Mouse (Mus musculus) intestine, postnatal 0 days (tissue): ENCODE measurements around the gene Syn3. TPM values are rescaled to one million over a fixed set of nuclear protein-coding genes. Genes with fewer than 3 reads are reported as not detected.

Experiments used
- ATAC-seq: fragments of 200-750 bp; cut with Nextera tagmentation; 2 replicates; pipeline ENCODE4 v1.8.0; 2017; ENCODE audit warnings: mild to moderate bottlenecking, moderate TSS enrichment, moderate library complexity
- H3K27ac ChIP-seq: fragments of 300-500 bp; sonication (generic); 2 replicates; pipeline ENCODE4 v1.5.1; 2014; ENCODE audit warnings: mild to moderate bottlenecking, low read depth, low read length, moderate library complexity
- H3K27me3 ChIP-seq: fragments of 300-500 bp; sonication (generic); replicated peaks from 2 replicates; pipeline ENCODE4 v1.6.1; 2014; ENCODE audit warnings: low read length, mixed read lengths; ENCODE audit not compliant: control insufficient read depth, insufficient read depth
- H3K36me3 ChIP-seq: fragments of 300-500 bp; sonication (generic); 2 replicates; pipeline ENCODE4 v1.6.1; 2014; ENCODE audit warnings: mild to moderate bottlenecking, moderate library complexity; ENCODE audit not compliant: control insufficient read depth, insufficient read depth
- H3K4me1 ChIP-seq: fragments of 300-500 bp; sonication (generic); replicated peaks from 2 replicates; pipeline ENCODE4 v1.6.1; 2014; ENCODE audit warnings: antibody characterized with exemption, low read length, mixed read lengths; ENCODE audit not compliant: control insufficient read depth, insufficient read depth
- H3K4me2 ChIP-seq: fragments of 300-500 bp; sonication (generic); replicated peaks from 2 replicates; pipeline ENCODE4 v1.6.1; 2014; ENCODE audit warnings: low read depth, mild to moderate bottlenecking, moderate library complexity
- H3K4me3 ChIP-seq: fragments of 300-500 bp; sonication (generic); 2 replicates; pipeline ENCODE4 v1.5.1; 2014; ENCODE audit warnings: low read depth, low read length
- H3K9ac ChIP-seq: fragments of 300-500 bp; sonication (generic); 2 replicates; pipeline ENCODE4 v1.6.1; 2014; ENCODE audit warnings: mild to moderate bottlenecking, low read depth, low read length
- H3K9me3 ChIP-seq: fragments of 300-500 bp; sonication (generic); 2 replicates; pipeline ENCODE4 v1.6.1; 2016; ENCODE audit warnings: mixed run types; ENCODE audit not compliant: control insufficient read depth
- CTCF ChIP-seq: sonication (generic); IDR thresholded peaks from 2 replicates; pipeline ENCODE4 v1.5.1; 2016; ENCODE audit warnings: low read depth, mild to moderate bottlenecking, control low read depth, antibody characterized with exemption, moderate library complexity
- WGBS: fragments of 180-500 bp; shearing (Covaris S2); extraction: QIAGEN DNeasy Blood & Tissue Kit; methylation state at CpG from one replicate; pipeline ENCODE4 v1.1.7; 2014; 5-methylcytosine and 5-hydroxymethylcytosine counted together
- polyA plus RNA-seq: library from polyadenylated mRNA; unstranded; fragments of >200 nt; fragmentation: Nextera tagmentation; extraction: Ambion mirVana; gene quantifications from 2 replicates; pipeline ENCODE4 v1.2.1, GENCODE M21; 2015

The Syn3 gene
- polyA plus RNA-seq, 1 experiment from 2014 or later, result 1.1 TPM

DNA sequence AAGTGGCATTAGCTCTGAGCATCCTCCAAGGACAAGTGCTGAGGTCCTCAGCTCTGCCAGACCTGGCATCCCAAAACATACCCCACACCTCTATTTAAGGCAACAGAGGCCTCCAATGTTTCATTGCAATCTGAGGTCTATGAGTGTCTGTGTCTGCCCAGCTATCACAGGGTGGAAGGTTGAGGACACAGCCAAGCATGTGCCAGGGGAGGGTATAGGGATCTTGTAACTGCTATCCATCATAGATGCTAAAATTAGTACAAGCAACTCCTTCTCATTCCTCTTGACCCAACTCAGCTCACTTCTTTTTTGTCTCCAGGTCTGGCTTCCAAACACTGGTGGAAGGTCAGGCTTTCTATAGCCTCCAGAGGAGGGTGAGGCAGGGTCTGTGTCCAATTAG lies 127.1 kb downstream of the Syn3 start:
- H3K27me3 ChIP-seq, result no peaks in the 10 kb centered on the region
- no peak overlapping the region for H3K9ac ChIP-seq
- H3K27ac ChIP-seq, result no peak overlapping the region
- no peaks in the 10 kb centered on the region for H3K9me3 ChIP-seq
- no peak for TF ChIP-seq CTCF
- no peak for ATAC-seq
- H3K36me3 ChIP-seq, result no peaks in the 10 kb centered on the region
- no peak overlapping the region for H3K4me3 ChIP-seq
- H3K4me1 ChIP-seq, result no peaks in the 10 kb centered on the region
- no peak overlapping the region for H3K4me2 ChIP-seq

DNA sequence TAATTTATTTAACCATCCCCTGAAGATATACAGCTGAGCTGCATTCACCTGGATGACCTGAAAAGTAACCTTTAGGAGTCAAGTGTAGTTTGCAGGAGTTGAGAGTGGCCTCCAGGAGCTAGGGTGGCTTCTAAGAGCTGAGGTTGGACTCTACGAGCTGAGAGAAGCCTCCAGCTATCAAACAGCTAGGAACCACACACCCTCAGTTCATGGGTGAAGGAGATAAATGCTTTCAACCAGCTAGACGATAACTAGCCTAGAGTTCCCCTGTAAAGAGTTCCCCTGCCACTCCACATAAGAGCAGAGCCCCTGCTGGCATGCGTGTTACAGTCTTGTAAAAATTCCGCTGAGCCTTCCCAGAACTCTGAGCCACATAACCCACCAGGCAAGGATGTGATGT lies 129.3 kb downstream of the Syn3 start:
- WGBS, result 73% methylated on average over 4 of the region's 4 CpGs
- no peak overlapping the region for H3K9ac ChIP-seq
- no peak overlapping the region for H3K4me3 ChIP-seq
- H3K9me3 ChIP-seq, result no peaks in the 10 kb centered on the region
- no peaks in the 10 kb centered on the region for H3K27me3 ChIP-seq
- H3K36me3 ChIP-seq, result no peaks in the 10 kb centered on the region
- no peak for ATAC-seq
- no peak for TF ChIP-seq CTCF
- H3K4me1 ChIP-seq, result no peaks in the 10 kb centered on the region
- no peak overlapping the region for H3K27ac ChIP-seq
- H3K4me2 ChIP-seq, result no peak overlapping the region

DNA sequence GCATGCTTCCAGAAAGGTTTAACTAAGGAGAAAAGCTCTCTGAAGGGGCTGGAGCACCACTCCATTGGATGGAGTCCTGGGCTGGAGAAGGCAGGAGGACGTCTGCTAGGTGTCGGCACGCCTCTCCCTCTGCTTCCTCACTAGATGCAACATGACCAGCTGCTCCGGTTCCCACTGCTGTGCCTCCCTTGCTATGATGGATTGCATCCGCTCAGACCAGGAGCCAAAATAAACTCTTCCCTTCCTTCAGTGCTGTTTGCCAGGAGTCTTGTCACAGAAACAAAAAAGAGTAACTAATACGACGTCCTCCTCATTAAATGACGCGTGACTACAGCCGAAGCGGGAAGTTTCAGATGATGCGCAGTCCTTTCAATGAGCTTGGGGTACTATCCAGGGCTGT lies 129.9 kb downstream of the Syn3 start:
- Histone ChIP-seq H3K36me3 (no peaks in the 10 kb centered on the region), H3K4me3 (no peak overlapping the region), H3K9me3 (no peaks in the 10 kb centered on the region), H3K27ac (no peak overlapping the region), H3K4me1 (no peaks in the 10 kb centered on the region), H3K9ac (no peak overlapping the region), H3K4me2 (no peak overlapping the region), H3K27me3 (no peaks in the 10 kb centered on the region)
- 50% methylated on average over 12 of the region's 12 CpGs for WGBS
- no peak for TF ChIP-seq CTCF
- no peak for ATAC-seq

DNA sequence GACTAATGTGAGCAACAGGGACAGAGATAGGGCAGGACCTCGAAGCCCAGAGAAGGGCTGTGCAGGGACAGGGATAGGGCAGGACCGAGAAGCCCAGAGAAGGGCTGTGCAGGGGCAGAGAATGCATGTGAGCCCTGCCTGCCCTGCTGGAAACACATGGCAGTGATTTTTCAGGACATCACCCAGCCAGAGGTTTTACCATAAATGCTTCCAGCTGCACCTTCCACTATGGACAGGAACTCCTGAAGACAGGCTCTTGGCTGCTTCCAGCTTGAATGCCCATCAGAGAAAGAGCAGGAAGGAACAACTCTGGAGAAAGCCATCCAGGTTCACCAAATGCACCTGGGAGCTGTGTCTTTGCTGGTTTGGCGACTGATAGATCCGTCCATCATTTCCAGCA lies 131.3 kb downstream of the Syn3 start:
- Histone ChIP-seq H3K4me3 (no peak overlapping the region), H3K27ac (no peak overlapping the region), H3K27me3 (no peaks in the 10 kb centered on the region), H3K9ac (no peak overlapping the region), H3K4me1 (no peaks in the 10 kb centered on the region), H3K9me3 (no peaks in the 10 kb centered on the region), H3K4me2 (no peak overlapping the region), H3K36me3 (no peaks in the 10 kb centered on the region)
- TF ChIP-seq CTCF, result no peak
- WGBS, result 83% methylated on average over 4 of the region's 4 CpGs
- no peak for ATAC-seq

DNA sequence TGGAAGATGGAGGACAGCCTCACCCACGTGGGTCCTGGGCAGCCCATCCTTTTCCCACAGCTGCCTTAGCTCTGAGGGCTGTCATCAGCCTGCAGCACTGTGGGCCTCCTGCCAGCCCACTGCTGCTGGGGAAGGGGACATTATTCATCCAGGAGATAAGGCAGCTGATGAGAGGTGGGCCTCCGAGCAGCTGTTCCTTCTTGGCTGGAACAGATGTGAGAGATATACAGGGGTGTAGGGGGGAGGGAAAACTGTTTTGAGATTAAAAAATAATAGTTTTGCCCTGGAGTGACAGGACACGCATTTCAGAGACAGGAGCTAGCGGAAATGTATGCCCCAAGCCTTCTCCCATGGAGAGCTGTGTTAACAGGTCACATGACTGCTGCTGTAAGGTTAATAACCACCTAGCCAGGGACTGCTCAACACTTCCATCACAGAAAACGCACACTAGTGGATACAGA lies 133.0 kb downstream of the Syn3 start:
- no peaks in the 10 kb centered on the region for H3K9me3 ChIP-seq
- H3K27me3 ChIP-seq, result no peaks in the 10 kb centered on the region
- no peak for TF ChIP-seq CTCF
- H3K4me3 ChIP-seq, result no peak overlapping the region
- H3K36me3 ChIP-seq, result no peaks in the 10 kb centered on the region
- H3K4me1 ChIP-seq, result no peaks in the 10 kb centered on the region
- no peak overlapping the region for H3K27ac ChIP-seq
- H3K9ac ChIP-seq, result no peak overlapping the region
- WGBS, result 33% methylated on average over 5 of the region's 5 CpGs
- 0 out of 2 replicates have a peak, but pooled peaks have one; percentile 38 for ATAC-seq
- H3K4me2 ChIP-seq, result no peak overlapping the region

DNA sequence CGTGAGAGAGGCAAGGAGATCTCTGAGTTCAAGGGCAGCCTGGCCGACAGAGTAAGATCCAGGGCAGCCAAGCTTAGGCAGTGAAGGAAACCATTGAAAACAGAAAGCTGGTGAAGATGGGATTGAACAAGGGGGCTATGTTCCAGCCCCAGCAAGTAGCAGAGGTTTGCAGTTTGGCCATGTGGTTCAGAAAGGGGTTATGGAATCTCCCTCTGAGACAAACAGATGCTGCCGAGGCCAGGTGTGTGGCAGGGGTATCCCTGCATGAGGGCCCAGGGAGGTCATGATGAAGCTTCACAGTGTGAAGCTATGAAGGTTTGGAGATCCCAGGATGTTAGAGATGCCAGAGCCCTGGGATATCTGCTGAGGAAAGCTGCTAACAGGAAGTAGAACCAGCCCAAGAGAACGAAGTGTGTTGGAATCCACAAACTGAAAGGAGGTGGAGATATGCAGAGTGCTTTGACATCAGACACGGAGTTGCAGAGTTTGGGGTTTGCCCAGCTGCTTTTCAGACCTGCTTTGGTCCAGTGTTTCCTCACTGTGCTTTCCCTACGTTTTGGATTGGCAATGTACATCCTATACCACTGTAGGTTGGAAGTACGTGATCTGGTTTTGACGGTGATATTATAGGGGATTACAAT lies 134.9 kb downstream of the Syn3 start:
- Histone ChIP-seq H3K4me3 (no peak overlapping the region), H3K4me2 (no peak overlapping the region), H3K9ac (no peak overlapping the region), H3K9me3 (no peaks in the 10 kb centered on the region), H3K27ac (no peak overlapping the region), H3K36me3 (no peaks in the 10 kb centered on the region), H3K4me1 (0 out of 2 replicates have a peak, but pooled peaks cover under 1% of the 10 kb centered on the region), H3K27me3 (no peaks in the 10 kb centered on the region)
- no peak for TF ChIP-seq CTCF
- WGBS, result 81% methylated on average over 8 of the region's 8 CpGs
- ATAC-seq, result no peak
